Mouse (Mus musculus): ENCODE data around the gene Sap18. TPM values are rescaled to one million over a fixed set of nuclear protein-coding genes. Genes with fewer than 3 reads are reported as not detected.
"Not testable (repeated sequence)": the region's sequence is repeated elsewhere in the genome, so short reads cannot be mapped to it uniquely, and the experiment has no call there.

The Sap18 gene
- polyA plus RNA-seq, 1 experiment from 2014 or later: 26.2 TPM

DNA sequence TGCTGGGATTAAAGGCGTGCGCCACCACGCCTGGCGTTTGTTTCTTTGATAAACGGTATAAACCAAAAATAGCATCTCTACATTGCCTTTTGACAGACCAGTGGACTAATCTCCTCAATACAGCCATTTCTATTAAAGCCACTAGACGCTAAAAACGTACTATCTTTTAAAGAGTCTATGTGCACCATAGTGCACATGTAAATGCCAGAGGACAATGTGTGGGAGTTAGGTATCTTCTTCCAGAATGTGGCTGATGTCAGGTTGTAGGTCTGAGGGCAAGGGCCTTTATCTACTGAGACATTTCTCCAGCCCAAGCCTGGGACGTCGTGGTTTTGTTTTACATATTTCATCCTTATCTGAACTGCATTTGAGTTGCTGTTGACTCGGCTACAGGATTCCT lies 37.2 kb downstream of the Sap18 start:
- Histone ChIP-seq H3K9me3 (no peaks in the 10 kb centered on the region), H3K36me3 (peaks cover 39% of the 10 kb centered on the region)
- 94% methylated on average over 10 of the region's 10 CpGs for WGBS

DNA sequence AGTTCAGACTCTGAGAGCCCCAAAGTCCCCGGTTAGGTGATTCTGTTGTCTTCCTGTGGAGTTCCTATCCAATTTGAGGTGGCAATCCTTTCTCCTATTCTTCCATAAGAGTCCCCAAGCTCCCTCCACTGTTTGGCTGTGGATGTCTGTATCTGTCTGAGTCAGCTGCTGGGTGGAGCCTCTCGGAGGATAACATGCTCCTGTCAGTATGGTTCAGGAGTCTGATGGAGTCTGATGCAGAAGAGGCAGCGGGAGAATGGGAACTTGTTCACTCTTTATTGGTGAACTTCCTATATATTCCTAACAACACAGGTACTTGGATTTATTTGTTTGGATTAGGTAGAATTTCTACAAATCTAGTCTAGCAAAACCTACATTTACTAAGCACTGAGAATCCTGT lies 46.6 kb downstream of the Sap18 start:
- Histone ChIP-seq H3K4me3 (no peak overlapping the region), H3K36me3 (peaks cover 35% of the 10 kb centered on the region), H3K27ac (no peak overlapping the region), H3K4me1 (no peaks in the 10 kb centered on the region), H3K9me3 (no peaks in the 10 kb centered on the region), H3K4me2 (replicated peaks) (no peak overlapping the region), H3K9ac (no peak overlapping the region), H3K27me3 (replicated peaks) (no peaks in the 10 kb centered on the region)
- 92% methylated on average over 3 of the region's 3 CpGs for WGBS
- ATAC-seq (ENCODE audit: low FRiP score, low read depth): no peak

More for the DNA sequence above, 37.2 kb downstream of the Sap18 start:
- Histone ChIP-seq H3K9ac (no peak overlapping the region), H3K4me1 (no peaks in the 10 kb centered on the region), H3K27ac (no peak overlapping the region), H3K27me3 (replicated peaks) (no peaks in the 10 kb centered on the region), H3K4me2 (replicated peaks) (no peak overlapping the region), H3K4me3 (no peak overlapping the region)
- ATAC-seq (ENCODE audit: low FRiP score, low read depth): no peak

DNA sequence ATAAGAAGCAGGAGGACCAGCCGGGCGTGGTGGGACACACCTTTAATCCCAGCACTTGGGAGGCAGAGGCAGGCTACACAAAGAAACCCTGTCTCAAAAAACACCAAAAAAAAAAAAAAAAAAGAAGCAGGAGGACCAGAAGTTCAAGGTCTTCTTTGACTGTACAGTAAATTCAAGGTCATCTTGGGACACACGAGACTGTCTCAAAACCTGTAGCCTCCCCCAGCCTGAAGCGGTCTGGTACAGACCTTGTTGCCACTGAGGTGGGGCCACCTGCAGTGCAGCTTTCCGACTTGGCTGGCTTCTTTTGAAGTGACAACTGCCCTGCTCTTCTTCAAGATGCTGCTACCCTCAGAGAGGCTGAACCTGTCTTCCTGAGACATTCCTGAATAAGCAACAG lies 50.1 kb downstream of the Sap18 start:
- H3K9ac ChIP-seq; H3K4me2 ChIP-seq (replicated peaks); H3K27me3 ChIP-seq (replicated peaks); H3K9me3 ChIP-seq; ATAC-seq (ENCODE audit: low FRiP score, low read depth); H3K4me1 ChIP-seq; H3K4me3 ChIP-seq; H3K27ac ChIP-seq: not testable (repeated sequence)
- H3K36me3 ChIP-seq: peaks cover 37% of the 10 kb centered on the region
- 81% methylated on average over 5 of the region's 5 CpGs for WGBS

DNA sequence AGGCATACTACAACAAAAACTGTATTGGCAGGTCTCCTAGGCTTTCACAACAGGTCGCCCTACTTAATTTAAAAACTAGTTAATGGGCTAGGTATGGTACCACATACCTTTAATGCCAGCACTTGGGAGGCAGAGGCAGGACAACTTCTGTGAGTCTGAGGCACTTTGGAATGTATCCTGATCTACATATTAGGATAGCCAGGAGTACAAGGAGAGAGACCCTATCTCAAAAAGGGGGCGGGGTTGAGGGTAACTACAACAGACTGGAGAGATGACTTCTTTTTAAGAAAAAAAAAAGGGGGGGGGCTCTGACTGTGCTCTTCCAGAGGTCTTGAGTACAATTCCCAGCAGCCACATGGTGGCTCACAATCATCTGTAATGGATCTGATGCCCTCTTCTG lies 50.7 kb downstream of the Sap18 start:
- no peaks in the 10 kb centered on the region for H3K4me1 ChIP-seq
- no peaks in the 10 kb centered on the region for H3K9me3 ChIP-seq
- no peak overlapping the region for H3K4me2 ChIP-seq (replicated peaks)
- H3K36me3 ChIP-seq: peaks cover 37% of the 10 kb centered on the region
- no peak overlapping the region for H3K4me3 ChIP-seq
- WGBS: 94% methylated on average over 2 of the region's 2 CpGs
- no peak overlapping the region for H3K9ac ChIP-seq
- no peak overlapping the region for H3K27ac ChIP-seq
- no peaks in the 10 kb centered on the region for H3K27me3 ChIP-seq (replicated peaks)
- no peak for ATAC-seq (ENCODE audit: low FRiP score, low read depth)

DNA sequence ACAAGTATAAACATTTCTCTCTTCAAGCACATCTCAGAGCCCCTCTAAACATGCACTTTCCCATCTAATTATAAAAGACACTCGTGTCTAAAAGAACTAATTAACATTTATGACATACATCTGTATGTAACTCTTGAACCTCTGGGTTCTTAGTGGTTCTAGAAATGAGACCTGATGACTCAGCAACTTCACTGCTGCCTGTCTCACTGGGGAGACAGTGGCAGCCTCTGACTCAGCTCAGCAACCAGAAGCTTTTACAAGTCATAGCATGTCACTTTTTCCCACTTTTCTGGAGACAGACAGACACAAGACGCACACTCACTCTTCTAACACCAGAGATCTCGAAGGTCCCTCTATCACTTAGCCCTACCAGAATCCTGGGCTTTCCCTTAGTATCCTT lies 52.4 kb downstream of the Sap18 start:
- ATAC-seq (ENCODE audit: low FRiP score, low read depth): no peak
- Histone ChIP-seq H3K36me3 (peaks cover 32% of the 10 kb centered on the region), H3K27me3 (replicated peaks) (no peaks in the 10 kb centered on the region), H3K27ac (no peak overlapping the region), H3K9me3 (no peaks in the 10 kb centered on the region), H3K9ac (no peak overlapping the region), H3K4me2 (replicated peaks) (no peak overlapping the region), H3K4me3 (no peak overlapping the region), H3K4me1 (no peaks in the 10 kb centered on the region)
- WGBS: 94% methylated on average over 3 of the region's 3 CpGs

DNA sequence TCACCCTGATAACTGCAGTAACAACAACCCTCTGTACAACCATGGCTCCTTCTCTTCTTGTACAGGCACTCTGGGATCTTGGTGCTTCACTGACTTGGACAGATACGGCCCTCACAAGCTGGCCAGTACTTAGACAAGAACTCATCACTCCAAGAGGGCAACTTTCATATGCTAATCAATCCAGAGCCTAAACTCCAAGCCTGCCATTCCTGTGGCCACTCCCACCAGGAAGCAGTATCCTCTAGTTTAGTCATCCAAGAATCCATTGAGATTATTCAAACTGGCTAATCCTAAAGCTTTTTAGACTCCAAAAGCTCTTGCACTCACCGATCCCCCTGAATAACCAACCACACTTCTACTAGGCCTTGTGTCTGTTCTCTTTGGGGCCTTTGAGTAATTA lies 55.0 kb downstream of the Sap18 start:
- no peak overlapping the region for H3K4me2 ChIP-seq (replicated peaks)
- H3K9ac ChIP-seq: no peak overlapping the region
- no peaks in the 10 kb centered on the region for H3K4me1 ChIP-seq
- no peak overlapping the region for H3K27ac ChIP-seq
- no peak for ATAC-seq (ENCODE audit: low FRiP score, low read depth)
- no peak overlapping the region for H3K4me3 ChIP-seq
- WGBS: 71% methylated on average over 2 of the region's 2 CpGs
- H3K36me3 ChIP-seq: peaks cover 32% of the 10 kb centered on the region
- no peaks in the 10 kb centered on the region for H3K9me3 ChIP-seq
- H3K27me3 ChIP-seq (replicated peaks): no peaks in the 10 kb centered on the region

DNA sequence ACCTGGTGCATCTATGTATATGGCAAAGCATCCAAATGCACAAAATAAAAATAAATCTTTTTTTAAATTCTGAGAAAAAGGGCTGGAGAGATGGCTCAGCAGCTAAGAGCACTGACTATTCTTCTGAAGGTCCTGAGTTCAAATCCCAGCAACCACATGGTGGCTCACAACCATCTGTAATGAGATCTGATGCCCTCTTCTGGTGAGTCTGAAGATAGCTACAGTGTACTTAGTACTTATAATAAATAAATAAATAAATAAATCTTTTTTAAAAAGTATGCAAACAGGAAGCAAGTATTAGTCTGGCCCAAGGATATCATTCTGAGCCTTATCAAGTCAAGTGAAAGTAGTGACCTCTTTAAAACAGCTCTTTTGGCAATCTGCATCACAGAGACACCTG lies 58.1 kb downstream of the Sap18 start:
- not testable (repeated sequence) for H3K9ac ChIP-seq; H3K27ac ChIP-seq; ATAC-seq (ENCODE audit: low FRiP score, low read depth); H3K9me3 ChIP-seq; H3K4me2 ChIP-seq (replicated peaks); H3K4me3 ChIP-seq; H3K4me1 ChIP-seq; H3K27me3 ChIP-seq (replicated peaks)
- peaks cover 27% of the 10 kb centered on the region for H3K36me3 ChIP-seq

Small RNA genes lying within 50 kb of the gene (microRNA-seq; reads per million reads assigned to microRNA genes)
- 0.66 reads per million for gene Mir3077

Other genes starting within 250 kb of the Sap18 start
- gene Eef1akmt1, start 226.6 kb upstream of the Sap18 start, polyA plus RNA-seq (2016; fragmentation: Nextera tagmentation; extraction: Ambion mirVana): 80.8 and 84.7 TPM in 2 replicates
- gene Xpo4, start 132.8 kb upstream of the Sap18 start, polyA plus RNA-seq (2016; fragmentation: Nextera tagmentation; extraction: Ambion mirVana): 20.1 and 21.6 TPM in 2 replicates
- gene Gm49361, start 52.1 kb upstream of the Sap18 start, polyA plus RNA-seq (2016; fragmentation: Nextera tagmentation; extraction: Ambion mirVana): not detected in 2 replicates
- 18.6 and 20.6 TPM in 2 replicates for gene Lats2, start 39.8 kb upstream of the Sap18 start, polyA plus RNA-seq (2016; fragmentation: Nextera tagmentation; extraction: Ambion mirVana)
- 29.8 and 30.3 TPM in 2 replicates for gene Ska3, start 28.0 kb downstream of the Sap18 start, polyA plus RNA-seq (2016; fragmentation: Nextera tagmentation; extraction: Ambion mirVana)
- 129 and 141 TPM in 2 replicates for gene Mrpl57, start 28.1 kb downstream of the Sap18 start, polyA plus RNA-seq (2016; fragmentation: Nextera tagmentation; extraction: Ambion mirVana)
- gene Zdhhc20, start 92.1 kb downstream of the Sap18 start, polyA plus RNA-seq (2016; fragmentation: Nextera tagmentation; extraction: Ambion mirVana): 60.5 and 64.5 TPM in 2 replicates
- gene Micu2, start 201.1 kb downstream of the Sap18 start, polyA plus RNA-seq (2016; fragmentation: Nextera tagmentation; extraction: Ambion mirVana): 67.3 and 70.9 TPM in 2 replicates

Data from neural tube, embryonic 12.5 days (tissue).